Mouse (Mus musculus): Measurements from ENCODE around the gene Trim27. TPM values are rescaled to one million over a fixed set of nuclear protein-coding genes. Genes with fewer than 3 reads are reported as not detected.

Gene Trim27
- 10 to 100 TPM; 37.3 to 41.1 TPM for total RNA-seq (2021)

DNA sequence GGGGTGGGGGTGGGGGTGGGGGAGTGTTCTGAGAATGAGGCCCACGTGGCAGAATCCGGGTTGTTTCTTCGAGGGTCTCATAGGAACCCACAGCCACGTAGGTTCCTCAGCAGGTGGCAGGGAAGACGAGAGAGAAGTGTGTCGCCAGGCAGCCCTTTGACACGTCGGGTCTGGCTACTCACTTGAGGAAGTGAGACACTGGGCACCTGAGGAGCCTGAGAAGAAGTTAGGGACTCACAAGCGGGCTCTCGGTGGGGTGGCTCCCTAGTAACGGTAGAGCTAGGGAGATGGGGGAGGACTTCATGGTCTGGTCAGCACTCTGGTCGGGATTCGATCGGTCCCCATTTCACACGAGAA lies at the start of gene Trim27:
Gene Trim27, plus strand, starts transcription at position 79 of the 357 bp plus-strand sequence.
- no peak for DNase-seq

DNA sequence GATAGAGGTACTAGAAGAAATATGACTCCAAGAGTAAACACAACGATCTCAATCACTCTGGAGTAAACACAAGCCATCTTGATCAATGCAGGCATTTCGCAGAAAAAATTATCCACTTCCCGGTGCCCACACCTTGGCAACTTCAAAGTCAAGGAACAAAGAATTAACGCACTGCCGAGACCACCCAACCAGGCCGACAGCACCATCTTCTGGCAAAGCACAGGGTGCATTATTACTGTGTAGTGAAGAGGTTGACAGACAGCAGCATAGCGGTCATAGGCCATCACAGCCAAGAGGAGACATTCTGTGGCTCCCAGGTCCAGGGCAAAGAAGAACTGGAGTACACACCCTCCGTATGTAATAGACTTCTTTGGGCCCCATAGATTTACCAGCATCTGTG lies 36.8 kb upstream of the Trim27 start:
- DNase-seq = no peak

- DNase-seq = no peak
Observed at GRCm38 (mm10) chr13:21145767-21146166, 33.5 kb upstream of the Trim27 start, which contains the start of gene Olfr1368. Gene Olfr1368, minus strand, starts transcription at chr13:21145867.

- no peak for DNase-seq
Observed at GRCm38 (mm10) chr13:21155888-21156287, 23.4 kb upstream of the Trim27 start.

GRCm38 (mm10) chr13:21158071-21158470 lies 21.2 kb upstream of the Trim27 start:
- no peak for DNase-seq

DNA sequence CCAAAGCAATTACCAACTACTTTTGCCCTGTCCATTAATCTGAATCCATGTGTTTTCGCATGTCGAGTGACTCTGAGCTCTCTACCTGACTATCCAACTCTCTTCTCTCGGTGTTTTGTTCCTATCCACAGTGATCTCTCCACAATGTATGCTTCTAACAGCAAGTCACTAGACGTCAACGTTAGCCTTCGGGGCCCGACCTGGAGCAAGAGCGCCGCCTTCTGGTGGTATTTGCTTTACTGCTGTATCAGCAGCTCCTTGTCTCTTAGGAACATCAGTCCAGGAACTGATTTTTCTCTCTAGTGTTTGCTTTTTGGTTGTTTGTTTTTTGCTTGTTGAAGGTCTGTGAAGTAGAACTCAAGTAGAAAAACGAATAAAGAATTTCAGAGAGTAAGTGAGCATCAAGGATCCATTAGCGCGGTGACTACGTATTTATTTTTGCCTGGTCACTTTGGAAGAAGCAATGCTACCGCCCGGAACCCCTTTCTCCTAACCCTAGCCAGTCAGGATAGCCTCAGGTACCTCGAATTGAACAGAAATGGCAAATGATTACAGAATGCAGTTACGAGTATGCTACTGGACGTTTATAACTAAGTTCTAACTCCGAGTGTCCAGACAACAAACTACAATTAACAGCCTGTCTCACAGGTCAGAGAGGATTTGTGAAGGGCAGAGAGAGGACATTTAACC lies 20.3 kb upstream of the Trim27 start:
- DNase-seq = peak; percentile 76 to 80

DNA sequence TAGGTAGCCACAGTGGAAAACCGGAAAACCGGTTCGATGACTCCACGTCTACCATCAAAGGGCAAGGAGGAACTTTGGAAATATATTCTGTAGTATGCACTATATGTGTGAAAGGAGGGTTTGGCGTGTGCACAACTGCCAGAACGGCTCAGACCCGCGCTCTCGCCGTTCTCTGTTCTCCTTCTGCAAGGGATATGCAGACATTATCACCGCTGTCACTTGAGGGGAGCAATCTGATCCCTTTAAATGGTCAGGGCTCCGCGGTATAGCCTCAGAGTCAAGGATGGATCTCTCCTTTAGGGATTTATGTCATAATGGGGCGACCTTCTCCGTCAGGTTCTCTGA lies 19.8 kb upstream of the Trim27 start:
- DNase-seq = no peak

DNA sequence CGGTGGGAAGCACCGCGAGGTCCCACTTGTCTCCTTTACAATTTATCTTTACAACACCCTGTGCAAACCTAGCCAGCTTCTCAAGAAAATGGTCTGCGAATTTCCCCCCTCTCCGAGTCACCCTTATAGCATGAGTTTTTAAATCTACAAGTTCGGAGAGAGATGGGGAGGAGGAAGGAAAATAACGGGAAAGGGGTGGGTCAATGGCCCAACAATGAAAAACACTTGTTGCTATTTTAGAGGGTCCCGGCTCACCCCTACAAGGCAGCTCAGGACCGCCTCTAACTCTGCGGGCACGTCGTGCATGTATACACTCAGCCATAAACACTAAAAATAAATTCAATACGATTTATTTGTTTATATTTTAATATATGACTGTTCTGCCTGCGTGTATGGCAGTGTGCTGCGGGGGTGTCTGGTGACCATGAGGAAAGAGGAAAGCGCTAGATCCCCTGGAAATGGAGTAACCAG lies 19.2 kb upstream of the Trim27 start:
- DNase-seq = no peak

- DNase-seq = peak; percentile 91 to 95
Observed at GRCm38 (mm10) chr13:21160657-21161590, 18.3 kb upstream of the Trim27 start.

GRCm38 (mm10) chr13:21161591-21161990 lies 17.7 kb upstream of the Trim27 start:
- no peak for DNase-seq

GRCm38 (mm10) chr13:21162591-21162990 lies 16.7 kb upstream of the Trim27 start:
- DNase-seq = no peak

GRCm38 (mm10) chr13:21166936-21167909 lies 12.0 kb upstream of the Trim27 start:
- DNase-seq = peak; percentile 72 to 81

GRCm38 (mm10) chr13:21167910-21168300 lies 11.3 kb upstream of the Trim27 start:
- DNase-seq = no peak

DNA sequence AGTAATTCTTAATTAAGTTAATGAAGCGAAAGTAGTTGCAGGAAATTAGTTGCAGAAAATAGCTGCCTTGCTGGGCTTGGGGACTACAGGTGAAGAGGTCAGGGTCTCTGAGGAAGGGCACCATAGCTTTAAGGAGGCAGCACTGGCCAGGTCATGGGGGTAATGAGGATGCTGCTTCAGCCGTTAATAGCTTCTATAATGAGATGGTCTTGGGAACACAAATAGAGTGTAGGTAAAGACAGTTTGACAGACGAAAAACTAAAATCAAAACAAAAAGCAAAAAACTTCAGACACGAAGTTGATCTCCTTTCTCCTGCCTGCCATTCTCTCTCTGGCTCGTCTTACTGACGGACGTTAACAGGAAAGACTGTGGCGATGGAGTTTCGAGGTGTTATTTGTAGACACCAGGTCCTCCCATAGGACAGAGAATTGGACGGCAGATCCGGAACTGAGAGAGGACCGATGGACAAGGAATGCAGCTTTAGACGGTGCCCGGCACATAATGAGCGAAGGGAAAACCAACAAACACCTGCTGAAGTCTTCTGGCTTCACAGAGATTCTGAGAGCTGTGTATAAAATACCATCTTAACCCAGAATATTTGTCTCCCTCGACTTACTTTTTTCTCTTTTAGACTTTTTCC lies 10.8 kb upstream of the Trim27 start:
- DNase-seq = peak in 1 of 2 experiments; percentile 14

DNA sequence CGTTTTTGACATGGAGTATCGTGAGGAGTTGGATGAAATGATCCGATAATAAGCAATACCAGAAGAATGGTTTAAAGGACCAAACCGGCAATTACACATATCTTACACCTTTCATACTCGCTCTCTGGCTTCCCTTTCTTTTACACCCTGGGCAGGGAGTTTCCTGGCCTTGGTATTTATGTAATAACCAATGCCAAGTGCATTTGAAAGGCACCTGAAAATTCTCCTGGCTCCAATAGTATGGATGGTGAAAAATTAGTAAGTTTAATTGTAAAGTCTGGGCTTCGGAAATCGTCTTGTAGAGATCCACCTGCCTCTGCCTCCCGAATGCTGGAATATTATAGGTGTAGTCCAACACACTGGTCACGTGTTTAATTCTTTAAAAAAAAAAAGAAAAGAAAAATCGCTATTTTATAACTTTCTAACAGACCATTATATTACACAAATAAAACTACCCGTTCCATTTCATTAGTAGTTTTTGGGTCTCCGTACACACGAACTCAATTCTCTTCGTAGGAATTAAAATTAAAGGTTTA lies 10.1 kb upstream of the Trim27 start:
- peak in 1 of 2 experiments; percentile 4 for DNase-seq

- DNase-seq = peak; percentile 77 to 79
Observed at GRCm38 (mm10) chr13:21169657-21170430, 9.4 kb upstream of the Trim27 start.

- no peak for DNase-seq
Observed at GRCm38 (mm10) chr13:21170431-21171155, 8.7 kb upstream of the Trim27 start.

GRCm38 (mm10) chr13:21171156-21171530 lies 8.1 kb upstream of the Trim27 start:
- peak in 1 of 2 experiments; percentile 18 for DNase-seq

DNA sequence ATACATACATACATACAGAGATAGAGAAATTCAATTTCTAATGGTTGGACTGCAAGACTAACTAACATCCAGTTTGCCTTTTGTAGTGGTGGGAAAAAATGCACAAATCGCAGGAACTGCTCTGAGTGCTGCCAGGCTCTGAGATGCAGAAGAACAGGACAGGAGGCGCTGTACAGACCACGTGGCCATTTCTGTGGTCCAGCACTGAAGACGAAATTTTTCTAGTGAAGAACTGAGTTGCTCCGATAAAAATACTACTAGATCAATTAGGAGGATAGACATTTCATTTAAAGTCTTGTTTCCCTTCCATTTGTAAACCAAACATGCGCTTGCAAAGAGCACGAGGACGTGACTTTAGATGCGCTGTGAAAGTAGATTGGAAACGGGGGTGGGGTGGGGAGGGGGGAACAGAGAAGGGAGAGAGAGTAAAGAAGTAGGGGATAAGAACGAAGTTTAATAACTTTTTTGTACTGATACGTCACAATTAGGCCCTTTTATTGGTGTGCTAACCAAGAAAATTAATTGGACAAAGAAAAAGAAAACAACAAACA lies 7.6 kb upstream of the Trim27 start:
- peak in 1 of 2 experiments; percentile 8 for DNase-seq

Measured in layer of hippocampus, postnatal 36 days (tissue).